Mouse (Mus musculus): Measurements from ENCODE around the gene Ica1.

DNA sequence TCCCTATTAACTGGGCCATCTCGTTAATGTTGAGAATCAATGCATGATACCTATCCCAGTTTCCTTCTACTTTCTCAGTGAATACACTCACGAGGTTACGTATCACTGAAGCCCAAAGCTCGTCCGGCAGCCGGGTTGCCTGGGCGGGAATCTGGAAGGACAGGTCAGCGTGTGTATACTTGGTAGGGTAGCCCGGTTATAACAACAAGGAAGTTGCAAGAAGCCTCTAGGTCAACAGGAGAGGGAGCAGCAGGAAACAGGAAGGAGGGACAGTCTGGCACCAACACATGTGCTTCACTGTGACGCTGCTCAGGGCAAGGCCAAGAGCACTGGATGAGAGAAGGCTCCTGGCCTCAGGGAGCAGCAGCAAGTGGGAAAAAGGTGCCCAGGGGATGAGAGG lies 7.9 kb downstream of the Ica1 start:
- TF ChIP-seq EP300 (IDR thresholded peaks at IDR 0.05) (peak; percentile 70), CTCF (IDR thresholded peaks at IDR 0.05) (no peak)
